Mouse (Mus musculus) E14TG2a.4 (cell line): Measurements from ENCODE around the gene Palm.
A peak's percentile ranks its signal among the peaks of the same experiment; 100 is the strongest.

Experiments used
- CTCF ChIP-seq: conservative IDR thresholded peaks from 2 replicates; pipeline ENCODE4 v1.5.1; 2014; ENCODE audit warnings: low read length
- POU5F1 ChIP-seq: IDR thresholded peaks from 2 replicates; pipeline ENCODE4 v1.6.1; 2014; ENCODE audit warnings: low read length, borderline replicate concordance

DNA sequence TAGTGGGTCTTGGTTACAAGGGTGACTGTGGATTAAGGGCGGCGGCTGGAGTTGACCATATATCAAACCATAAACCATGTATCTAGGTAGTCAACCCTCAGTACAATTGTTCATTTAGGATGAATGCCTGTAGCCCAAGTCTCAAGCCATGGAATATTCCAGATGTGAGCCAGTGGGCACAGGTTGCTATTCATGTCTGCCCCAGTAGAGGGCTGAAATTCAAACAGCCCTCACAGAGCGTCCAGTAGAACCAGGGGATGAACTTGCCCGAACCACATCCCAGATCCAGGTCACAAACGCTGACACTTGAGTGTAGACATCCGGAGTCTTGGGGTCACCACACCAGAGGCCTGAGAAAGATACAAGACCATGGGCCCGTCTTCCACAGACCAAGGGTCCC, 10.3 kb upstream of the Palm start:
- peak; percentile 54 for TF ChIP-seq CTCF
- no peak for TF ChIP-seq POU5F1
